Mouse (Mus musculus): ENCODE data around the gene Caln1.

Gene Caln1

DNA sequence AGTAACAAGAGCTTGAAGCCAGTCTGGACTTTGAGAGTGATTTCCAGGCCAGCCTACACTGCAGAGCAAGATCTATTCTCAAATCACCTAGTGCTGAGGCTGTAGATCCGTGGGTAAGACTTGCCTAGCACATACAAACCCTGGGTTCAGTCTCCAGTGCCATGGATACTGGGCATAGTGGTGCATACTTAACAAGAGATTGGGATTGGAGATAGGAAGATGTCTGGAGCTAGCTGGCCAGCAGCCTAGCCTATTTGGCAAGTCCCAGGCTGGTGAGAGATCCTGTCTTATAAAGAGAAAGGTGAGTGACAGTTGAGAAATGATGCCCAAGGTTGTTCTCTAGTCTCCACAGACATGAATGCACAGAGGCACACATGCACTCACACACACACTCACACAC is 441.6 kb downstream of the Caln1 start:
- no peak for DNase-seq (ENCODE audit: low read depth, low spot score)

DNA sequence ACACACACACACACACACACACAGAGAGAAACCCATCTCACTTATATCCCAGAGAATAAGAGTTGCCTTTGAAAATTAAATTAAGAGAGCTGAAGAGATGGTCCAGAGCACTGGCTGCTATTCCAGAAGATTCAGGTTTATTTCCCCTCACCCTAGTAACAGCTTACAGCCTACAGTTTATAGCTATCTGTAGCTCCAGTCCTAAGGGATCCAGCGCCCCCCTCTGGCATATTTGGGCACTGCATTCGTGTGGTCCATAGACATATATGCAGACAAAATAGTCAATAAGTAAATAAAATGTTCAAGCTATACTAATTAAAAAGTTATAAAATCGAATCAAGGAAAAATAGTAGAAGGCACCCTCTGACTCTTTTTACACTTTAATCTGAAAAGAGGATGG is 442.0 kb downstream of the Caln1 start:
- peak; percentile 14 for DNase-seq (ENCODE audit: low read depth, low spot score)

DNA sequence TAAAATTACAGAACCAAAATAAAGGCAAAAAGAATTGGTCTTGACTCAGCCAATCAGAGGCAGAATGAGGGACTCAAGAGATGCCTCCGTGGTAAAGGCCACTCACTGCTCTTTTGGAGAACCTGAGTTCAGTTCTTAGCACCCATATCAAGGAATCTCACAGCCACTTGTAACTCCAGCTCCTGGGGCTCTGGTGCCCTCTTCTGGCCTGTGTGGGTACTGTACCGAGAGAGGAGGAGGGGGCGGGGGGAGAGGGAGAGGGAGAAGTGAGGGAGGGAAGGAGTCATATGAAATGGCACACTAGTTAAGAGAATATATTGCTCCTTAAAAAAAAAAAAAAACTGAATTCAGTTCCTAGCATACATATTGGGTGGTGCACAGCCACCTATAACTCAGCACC is 442.7 kb downstream of the Caln1 start:
- peak; percentile 48 for DNase-seq (ENCODE audit: low read depth, low spot score)

DNA sequence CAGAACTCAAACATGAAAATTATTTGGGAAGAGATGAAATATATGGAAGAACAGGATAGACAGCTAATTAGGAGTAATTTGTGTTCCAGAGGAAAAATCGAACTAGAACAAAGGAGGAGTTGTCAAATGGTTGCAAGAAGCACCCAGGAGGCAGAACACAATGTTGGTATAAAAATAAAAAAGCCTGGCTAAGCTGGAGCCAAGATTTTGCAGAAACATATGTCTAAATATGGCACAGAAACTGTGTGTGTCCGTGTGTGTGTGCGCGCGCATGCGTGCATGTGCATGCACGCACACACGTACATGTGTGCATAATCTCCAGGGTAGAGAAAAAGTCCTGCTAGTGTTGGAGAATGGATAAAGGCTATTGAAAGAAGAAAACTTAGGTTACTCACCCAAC is 443.3 kb downstream of the Caln1 start:
- DNase-seq (ENCODE audit: low read depth, low spot score), result no peak

DNA sequence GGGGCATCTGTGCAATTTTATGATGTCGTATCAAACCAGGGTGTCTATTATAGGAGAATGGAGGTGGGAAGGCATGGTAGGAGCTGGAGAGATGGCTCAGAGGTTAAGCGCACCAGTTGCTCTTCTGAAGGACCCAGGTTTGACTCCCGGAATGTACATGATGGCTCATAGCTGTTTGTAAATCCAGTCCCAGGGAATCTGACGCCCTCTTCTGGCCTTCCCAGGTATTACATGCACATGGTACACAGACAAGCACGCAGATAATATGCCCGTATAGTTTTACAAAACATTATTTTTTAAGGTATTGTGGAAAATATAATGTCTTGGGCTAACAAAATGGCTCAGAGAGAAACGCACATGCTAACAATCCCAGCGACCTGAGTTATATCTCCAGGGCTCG is 443.8 kb downstream of the Caln1 start:
- DNase-seq (ENCODE audit: low read depth, low spot score), result peak; percentile 43

DNA sequence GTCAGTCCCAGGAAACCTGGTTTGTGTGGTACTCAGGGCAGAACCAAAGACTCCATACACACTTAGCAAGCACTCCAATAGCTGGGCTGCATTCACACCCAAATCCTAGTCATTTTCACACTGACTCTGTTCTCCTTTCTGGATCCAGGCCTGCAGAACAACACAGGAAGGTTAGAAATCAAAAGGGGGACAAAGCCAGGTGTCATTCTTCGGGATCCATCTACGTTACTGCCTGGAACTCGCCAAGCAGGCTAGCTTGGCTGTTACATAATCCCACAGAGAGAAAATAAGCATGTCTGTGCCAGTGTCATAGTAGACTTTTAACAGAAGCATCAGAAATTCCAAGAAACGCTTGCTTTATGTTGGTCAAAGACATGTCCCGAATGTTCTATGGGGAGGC is 446.1 kb downstream of the Caln1 start:
- DNase-seq (ENCODE audit: low read depth, low spot score), result no peak

DNA sequence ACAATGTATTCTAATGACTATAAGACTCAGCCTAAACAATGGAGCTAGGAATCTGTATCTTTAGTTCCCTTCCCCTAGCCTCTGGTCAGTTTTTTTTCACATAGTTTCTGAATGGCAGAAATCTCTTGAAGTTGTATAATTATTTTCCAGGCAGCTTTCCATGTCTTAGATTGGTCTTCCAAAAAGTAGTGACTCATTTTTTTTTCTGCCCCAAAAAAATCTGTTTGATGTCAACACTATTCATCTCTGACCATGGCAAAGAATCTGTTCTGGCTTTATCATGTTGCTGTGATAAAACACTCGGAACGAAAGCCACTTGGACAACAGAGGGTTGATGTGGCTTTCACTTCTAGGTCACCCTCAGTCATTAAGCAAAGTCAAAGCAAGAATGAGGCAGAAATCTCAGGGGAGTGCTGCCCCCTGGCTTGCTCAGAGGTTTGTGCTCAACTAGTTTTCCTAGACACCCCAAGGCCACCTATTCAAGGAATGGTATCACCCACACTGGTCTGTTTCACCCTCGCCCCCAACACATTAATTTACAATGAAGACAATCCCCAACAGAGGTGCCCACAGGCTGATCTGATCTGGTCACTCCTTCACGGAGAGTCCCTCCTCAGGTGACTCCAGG is 450.9 kb downstream of the Caln1 start:
- DNase-seq (ENCODE audit: low read depth, low spot score), result no peak

DNA sequence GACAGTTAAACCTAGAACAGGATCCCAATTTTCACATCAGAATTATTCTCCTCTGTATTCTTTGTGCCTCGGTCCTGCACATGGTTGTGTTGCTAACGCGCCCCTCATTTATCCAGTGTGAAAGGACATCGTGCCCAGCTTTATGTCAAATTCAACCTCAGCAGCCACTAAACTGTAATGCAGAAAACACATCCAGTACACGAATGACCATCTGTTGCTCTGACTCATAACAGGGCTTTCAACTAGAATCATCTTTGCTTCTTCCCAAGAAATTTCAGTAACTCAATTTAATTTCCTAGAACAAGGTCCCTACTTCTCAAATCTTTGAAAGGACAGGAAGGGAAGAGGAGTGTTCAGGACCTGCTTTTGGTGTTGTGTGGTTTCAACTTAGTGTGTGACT is 451.4 kb downstream of the Caln1 start:
- no peak for DNase-seq (ENCODE audit: low read depth, low spot score)

DNA sequence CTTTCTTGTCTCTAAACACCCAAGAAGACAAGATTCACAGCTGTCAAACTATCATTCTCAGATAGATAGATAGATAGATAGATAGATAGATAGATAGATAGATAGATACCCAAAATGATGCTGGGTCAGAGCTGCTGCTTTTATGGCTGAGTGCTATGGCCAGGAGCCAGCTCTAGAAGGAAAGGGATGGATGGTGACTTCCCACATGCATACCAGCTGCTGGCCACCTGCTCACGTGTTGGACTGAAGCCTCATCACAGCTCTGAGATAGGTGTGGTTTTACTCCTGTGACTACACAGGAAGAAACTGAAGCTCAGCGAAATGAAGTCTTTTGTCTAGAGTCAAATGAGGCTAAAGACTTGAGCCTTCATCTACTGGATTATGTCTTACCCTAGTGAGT is 456.5 kb downstream of the Caln1 start:
- no peak for DNase-seq (ENCODE audit: low read depth, low spot score)

DNA sequence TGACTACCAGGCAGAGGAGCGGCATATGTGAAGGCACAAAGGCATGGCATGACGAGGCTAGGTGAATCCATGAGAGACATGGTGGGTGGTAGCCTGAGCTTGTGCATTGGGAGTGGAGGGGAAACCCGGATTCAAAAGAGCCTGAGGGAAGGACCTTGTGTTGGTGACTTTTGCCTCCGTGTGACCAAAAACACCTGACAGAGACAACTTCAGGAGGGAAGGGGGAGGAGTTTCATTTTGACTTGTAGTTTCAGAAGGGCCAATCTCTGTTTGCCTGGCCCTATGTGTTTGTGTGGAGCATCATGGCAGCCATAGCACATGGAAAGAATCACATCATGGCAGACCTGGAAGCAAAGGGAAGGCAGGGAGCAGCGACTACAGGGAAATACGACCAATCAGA is 479.3 kb downstream of the Caln1 start:
- no peak for DNase-seq (ENCODE audit: low read depth, low spot score)

DNA sequence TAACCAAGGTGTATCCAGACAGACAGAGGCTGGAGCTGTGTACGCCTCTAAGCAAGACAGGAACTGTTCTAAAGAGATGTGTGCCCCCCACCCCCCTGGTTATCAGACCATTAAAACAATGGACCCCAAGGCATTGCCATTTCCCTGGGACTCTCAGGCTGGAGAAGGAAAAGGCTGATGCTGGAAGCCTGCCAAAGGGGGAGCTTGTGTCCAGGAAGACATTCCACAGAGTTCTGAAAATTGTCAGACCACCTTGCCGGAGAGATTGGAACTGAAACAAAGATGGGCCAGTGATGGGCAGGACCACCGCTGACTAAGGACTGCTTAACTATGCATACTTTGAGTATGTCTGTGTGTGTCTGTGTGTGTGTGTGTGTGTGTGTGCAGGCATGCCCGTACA is 480.4 kb downstream of the Caln1 start:
- no peak for DNase-seq (ENCODE audit: low read depth, low spot score)

DNA sequence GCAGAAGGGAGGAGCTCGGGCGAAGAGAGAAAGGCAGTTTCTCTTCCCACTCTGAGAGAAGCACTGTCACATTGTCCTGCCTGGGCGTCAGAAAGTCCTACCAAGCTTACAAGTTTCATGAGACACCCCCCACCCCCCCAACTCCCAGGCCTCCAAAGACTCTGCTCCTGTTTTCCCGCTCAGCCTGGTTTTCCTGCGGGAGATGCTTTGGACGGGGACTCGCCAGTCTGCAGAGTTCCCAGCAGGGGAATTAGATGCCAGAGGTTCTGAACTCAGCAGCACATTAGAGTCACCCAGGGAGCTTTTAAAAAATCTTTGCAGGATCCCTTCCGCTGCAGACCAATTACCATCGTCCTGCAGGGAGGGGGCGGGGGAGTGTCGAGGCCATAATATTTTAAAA is 482.9 kb downstream of the Caln1 start:
- DNase-seq (ENCODE audit: low read depth, low spot score), result no peak

DNA sequence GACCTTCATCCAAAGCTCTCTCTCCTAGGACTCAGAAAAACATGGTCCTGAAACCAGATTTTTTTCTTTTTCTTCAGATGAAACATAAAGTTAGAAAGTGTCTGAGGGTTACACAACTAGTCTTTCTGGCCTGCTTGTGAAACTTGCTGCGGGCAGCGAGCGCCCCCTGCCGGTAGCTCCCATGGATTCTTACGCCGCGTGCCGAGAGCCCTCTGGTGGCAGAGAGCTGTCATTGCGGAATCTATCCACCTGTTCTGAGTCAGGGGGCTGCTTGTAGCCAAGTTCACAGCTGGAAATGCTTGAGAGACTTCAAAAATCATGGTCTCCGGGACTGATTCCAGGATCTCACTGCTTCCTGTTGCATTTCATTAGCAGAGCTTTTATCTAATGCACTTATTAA is 484.1 kb downstream of the Caln1 start:
- DNase-seq (ENCODE audit: low read depth, low spot score), result peak; percentile 89

DNA sequence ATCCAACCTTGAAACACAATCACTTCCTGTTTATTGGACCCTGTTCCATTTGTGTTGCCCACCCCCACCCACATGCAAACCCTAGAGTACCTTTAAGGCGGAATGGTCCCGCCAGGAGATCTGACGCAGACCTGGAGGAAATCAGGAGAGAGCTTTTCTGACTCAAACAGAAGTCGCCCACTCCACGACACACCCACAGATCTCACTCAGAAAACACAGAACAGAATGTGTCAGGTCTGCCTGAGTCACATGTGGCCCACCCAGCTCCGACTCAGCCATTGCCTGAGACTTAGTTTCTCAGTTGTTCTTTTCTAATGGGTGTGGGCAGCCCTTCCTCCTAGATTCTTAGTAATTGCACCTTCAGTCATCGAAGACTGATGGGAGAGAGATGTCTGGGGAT is 485.2 kb downstream of the Caln1 start:
- no peak for DNase-seq (ENCODE audit: low read depth, low spot score)

DNA sequence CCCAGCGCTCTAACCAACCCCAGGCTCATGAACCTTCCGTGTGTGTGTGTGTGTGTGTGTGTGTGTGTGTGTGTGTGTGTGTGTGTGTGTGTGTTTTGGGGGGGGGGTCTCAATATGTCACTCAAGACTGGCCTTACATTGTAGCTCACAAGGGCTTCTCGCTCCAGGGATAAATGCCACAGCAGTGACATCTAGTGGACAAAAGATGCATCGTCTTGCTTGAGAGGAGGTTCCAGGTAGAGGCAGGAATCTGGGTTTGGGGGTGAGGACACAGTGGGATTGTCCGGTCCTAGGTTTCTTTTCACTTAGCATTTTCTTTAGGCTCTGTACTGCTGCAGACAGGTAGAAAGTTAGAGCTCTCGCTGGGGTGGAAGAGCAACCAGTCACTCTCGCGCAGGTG is 488.9 kb downstream of the Caln1 start:
- DNase-seq (ENCODE audit: low read depth, low spot score), result peak; percentile 64

DNA sequence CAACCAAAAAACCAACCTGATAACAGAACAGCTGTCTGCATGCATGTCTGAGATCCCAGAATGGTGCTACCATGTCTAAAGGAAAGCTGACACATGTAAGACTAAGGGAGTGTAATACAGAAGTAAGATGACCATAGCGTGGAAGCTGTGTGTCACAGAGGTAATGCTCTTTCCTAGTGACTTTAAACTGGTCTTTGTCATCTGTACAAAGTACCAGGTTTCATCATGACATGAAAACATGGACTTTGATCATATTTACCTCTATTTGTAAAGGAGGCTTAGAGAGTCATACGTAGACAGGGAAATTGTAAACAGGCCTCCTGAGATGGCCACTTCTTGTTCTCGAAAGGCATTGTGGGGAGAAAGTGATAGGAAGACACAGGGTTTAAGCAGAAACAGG is 489.5 kb downstream of the Caln1 start:
- no peak for DNase-seq (ENCODE audit: low read depth, low spot score)

DNA sequence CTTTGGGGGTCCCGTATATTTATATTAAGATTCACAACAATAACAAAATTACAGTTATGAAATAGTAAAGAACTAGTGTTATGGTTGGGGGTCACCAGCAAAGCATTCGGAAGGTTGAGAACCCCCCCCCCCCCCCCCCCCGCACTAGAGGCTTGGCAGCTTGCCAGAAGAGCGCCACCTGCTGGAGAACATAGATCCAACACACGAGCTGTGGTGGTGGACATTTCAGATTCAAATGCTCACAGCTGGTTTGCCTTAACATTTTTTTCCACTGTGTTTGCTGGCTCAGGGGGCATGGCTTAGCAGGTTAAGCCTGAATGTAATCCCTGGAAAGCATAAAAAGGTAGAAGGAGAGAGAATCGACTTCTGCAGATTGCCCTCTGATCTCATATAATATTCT is 490.5 kb downstream of the Caln1 start:
- no peak for DNase-seq (ENCODE audit: low read depth, low spot score)

DNA sequence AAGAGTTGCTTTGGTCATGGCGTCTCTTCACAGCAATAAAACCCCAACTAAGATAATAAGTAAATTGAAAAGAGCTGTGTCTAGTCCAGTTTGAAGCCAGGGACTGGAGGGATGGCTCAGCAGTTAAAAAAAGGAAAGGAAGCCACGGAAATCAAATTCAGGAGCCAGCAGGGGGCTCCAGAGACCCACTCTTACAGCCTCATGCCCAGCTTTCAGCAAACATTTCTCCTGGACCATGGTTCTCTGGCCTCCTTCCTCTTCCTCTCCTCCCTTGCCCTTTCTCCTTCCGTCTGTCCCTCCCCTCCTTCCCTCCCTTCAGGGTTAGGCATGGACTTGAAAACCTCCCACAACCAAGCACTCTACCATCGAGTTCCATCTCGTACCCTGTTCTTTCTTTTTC is 493.0 kb downstream of the Caln1 start:
- DNase-seq (ENCODE audit: low read depth, low spot score), result no peak

DNA sequence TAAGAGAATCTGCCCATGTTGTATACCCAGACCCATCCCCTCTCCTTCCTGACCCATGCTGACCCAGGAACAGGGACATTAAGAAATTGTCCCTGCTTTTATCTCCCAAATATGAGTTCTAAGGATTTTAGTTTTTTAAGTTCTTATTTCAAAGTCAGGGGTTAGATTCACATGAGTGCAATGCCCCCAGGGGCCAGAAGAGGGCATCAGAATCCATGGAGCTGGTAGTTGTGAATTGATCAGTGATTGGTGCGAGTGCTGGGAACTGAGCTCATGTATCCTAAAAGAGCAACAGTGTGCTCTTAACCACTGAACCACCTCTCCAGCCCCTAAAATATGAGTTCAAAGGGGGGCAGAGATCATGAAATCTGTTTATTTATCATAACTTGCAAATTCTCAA is 500.6 kb downstream of the Caln1 start:
- peak; percentile 44 for DNase-seq (ENCODE audit: low read depth, low spot score)

DNA sequence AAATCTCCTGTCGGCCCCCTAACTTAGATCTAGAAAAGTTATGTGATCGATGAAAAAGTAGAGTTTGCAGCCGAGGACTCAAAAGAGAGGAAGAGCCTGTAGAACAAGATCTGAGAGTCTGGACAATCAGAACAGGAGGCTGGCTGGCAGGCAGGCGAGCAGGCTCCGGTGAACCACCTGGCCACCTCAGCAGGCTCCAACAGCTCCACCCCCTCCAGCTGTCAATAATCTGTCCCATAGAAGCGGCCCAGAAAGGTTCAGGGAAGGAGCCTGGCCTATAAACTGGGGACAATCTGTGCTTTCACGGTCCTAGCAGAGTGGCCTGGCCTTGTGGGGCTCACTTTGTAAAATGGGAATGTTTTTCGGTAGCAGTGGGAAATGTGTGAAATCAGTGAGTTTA is 501.8 kb downstream of the Caln1 start:
- no peak for DNase-seq (ENCODE audit: low read depth, low spot score)

DNA sequence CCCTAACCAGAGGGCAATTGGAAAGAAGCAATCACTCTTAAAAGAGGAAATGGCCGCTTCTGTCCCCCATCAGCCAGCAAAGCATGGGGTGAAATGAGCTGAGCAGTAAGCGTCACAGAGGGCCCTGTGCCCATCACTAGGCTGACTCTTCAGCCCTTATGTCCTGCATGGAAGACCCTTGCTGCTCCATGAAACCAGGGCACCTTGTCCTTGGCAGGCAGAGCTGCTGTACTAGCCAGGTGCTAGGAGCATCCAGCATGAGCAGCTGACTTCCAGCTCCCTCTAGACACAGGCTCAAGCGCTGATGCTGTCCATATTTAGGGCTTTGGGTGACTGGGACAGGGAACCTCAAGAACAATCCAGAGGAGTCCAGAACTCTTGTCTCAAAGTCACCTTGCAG is 506.1 kb downstream of the Caln1 start:
- no peak for DNase-seq (ENCODE audit: low read depth, low spot score)

DNA sequence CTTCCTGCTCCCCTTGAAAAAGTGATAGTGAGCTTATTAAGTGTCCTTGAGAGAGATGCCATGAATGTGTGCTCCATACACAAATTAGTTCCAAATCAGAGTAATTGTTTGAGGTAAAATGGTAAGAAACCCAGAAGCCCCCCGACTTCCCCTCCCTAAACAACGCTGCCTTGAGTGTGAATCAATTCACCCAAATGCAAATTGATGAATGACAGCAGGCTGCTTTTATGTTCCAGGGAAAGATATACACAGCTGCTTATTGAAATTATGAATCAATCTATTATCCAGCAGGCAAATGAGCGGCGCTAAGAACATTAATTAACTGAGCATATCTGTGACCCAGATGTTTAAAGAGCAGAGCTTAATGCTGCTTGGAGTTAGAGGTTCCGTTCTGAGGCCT is 511.1 kb downstream of the Caln1 start:
- DNase-seq (ENCODE audit: low read depth, low spot score), result no peak

DNA sequence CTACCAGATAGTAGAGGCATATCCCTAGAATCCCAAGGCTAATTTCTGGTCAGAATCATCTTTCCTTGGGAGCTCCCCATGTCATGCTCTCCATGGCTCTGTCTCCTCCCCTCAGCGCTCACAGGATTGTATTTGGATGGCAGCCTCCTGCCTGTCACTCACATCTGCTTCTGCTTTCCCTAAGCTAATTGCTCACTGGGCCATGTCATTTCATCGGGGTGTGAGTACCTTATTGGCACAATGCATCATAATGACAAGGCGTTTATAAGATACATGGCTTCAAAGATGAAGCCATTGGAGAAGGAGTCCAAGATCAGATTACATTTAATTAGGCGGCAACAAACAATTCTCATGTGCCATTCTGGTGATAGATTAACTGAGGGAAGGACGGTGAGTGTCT is 522.5 kb downstream of the Caln1 start:
- no peak for DNase-seq (ENCODE audit: low read depth, low spot score)

DNA sequence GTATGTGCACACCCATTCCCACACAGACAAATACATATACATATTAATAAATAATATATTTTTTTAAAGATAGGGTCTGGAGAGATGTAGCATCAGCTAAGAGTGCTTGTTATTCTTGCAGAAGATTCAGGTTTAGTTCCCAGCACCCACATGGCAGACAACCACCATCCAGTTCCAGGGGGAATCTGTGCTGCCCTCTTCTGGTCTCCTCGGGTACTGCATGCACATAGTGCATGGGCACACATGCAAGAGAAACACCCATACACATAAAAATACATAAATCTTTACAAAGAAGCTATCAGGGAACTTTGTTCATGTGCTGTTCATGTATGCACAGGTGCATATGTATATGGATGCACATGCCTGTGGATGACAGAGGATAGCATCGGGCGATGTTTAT is 526.7 kb downstream of the Caln1 start:
- DNase-seq (ENCODE audit: low read depth, low spot score), result peak; percentile 42
